Mouse (Mus musculus): Measurements from ENCODE around the gene Them7. TPM values are rescaled to one million over a fixed set of nuclear protein-coding genes. Genes with fewer than 3 reads are reported as not detected.

Gene Them7
- polyA plus RNA-seq, 1 experiment from 2014 or later, result 0.55 TPM

DNA sequence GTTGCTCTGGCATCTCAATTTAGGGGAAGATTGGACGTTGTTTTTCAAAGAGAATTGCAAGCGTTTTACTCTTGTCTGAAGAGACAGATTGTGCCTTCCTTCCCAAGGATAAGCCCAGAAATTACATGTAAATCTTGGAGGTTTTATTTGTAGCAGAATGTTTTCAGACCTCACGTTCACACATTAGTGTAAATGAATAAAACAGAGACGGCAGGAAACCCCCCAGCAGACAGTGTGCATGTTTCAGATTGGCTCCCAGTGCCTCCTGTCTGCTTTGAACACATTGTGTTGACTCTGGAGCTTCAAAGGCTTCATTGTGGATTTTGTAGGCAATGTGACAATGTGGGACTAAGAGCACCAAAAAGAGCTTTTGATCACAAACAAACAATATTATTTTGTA is 60.7 kb downstream of the Them7 start:
- H3K27me3 ChIP-seq (ENCODE audit: poor library complexity, severe bottlenecking), result no peaks in the 10 kb centered on the region
- no peak overlapping the region for H3K27ac ChIP-seq
- H3K4me3 ChIP-seq, result no peak overlapping the region
- no peaks in the 10 kb centered on the region for H3K36me3 ChIP-seq (replicated peaks)
- 77% methylated on average over 4 of the region's 4 CpGs for WGBS
- H3K4me1 ChIP-seq, result peaks cover 5% of the 10 kb centered on the region
- H3K9me3 ChIP-seq, result no peaks in the 10 kb centered on the region
- no peak for DNase-seq (ENCODE audit: extremely low spot score, low spot score)

DNA sequence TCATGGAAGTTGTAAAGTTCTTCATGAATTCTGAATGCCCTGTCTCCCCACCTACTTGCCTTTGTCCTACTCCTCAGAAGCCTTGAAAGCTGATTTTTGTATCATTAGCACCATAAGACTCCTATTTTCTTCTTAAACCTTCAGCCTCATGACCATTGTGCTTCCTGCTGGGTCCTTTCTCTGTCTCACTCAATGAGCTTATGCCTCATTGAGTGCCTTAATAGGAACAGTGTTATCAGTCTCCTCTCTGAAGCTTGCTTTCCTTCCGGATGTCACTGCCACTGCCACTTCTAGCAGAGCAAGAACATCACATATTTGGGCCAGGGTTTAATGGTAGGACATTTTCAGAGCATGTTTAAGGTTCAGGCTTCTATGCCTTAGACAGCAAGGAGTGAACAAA is 71.7 kb downstream of the Them7 start:
- no peak for DNase-seq (ENCODE audit: extremely low spot score, low spot score)
- Histone ChIP-seq H3K4me1 (peaks cover 13% of the 10 kb centered on the region), H3K36me3 (replicated peaks) (no peaks in the 10 kb centered on the region), H3K27ac (no peak overlapping the region), H3K9me3 (peaks cover 4% of the 10 kb centered on the region; the same call in 1 of the 2 replicates), H3K4me3 (no peak overlapping the region), H3K27me3 (ENCODE audit: poor library complexity, severe bottlenecking) (peaks cover 29% of the 10 kb centered on the region)
- WGBS, result 18% methylated on average over 1 of the region's 1 CpGs

DNA sequence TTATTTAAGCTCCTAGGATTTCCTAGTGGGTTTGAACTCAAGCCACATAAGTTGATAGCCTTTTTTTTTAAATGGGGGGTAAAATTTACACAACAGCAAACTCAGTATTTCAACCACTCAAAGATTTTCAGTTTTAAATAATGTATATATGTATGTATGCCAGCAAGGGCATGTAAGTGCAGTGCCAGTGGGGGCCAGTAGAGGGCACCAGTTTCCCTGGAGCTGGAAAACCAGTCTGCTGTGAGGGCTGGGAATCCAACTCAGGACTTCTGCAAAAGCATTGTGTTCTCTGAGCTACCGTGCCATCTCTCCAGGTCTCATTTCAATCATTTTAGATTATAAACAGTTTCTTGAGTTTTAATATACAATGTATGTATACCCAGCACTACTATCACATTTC is 74.8 kb downstream of the Them7 start:
- Histone ChIP-seq H3K4me3 (no peak overlapping the region), H3K27ac (no peak overlapping the region), H3K4me1 (peaks cover 13% of the 10 kb centered on the region), H3K36me3 (replicated peaks) (no peaks in the 10 kb centered on the region), H3K27me3 (ENCODE audit: poor library complexity, severe bottlenecking) (peaks cover 24% of the 10 kb centered on the region), H3K9me3 (peaks cover 4% of the 10 kb centered on the region; the same call in 1 of the 2 replicates)
- WGBS, result 89% methylated on average over 1 of the region's 1 CpGs
- DNase-seq (ENCODE audit: extremely low spot score, low spot score), result no peak

DNA sequence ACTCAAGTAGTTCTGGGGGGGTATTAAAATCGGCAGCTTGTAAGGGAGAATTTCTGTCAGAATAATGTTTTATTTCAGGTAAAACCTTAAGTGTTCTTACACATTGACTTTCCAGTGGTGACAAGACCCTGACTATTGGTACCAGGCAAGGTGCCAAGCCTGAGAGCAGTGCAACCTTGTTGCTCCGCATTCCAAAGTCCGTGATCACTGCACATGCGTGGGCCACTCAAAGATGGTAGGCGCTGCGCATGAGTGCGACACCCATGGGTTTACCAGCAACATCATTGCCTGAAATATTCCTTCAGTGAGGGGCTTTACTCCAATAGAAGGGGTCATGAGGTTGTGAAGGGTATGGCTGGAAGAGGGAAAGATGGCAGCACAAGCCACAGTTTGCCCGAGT is 77.0 kb downstream of the Them7 start:
- H3K36me3 ChIP-seq (replicated peaks), result no peaks in the 10 kb centered on the region
- 95% methylated on average over 8 of the region's 8 CpGs for WGBS
- peaks cover 4% of the 10 kb centered on the region; the same call in 1 of the 2 replicates for H3K9me3 ChIP-seq
- no peak for DNase-seq (ENCODE audit: extremely low spot score, low spot score)
- H3K27me3 ChIP-seq (ENCODE audit: poor library complexity, severe bottlenecking), result peaks cover 20% of the 10 kb centered on the region
- no peak overlapping the region for H3K4me3 ChIP-seq
- H3K27ac ChIP-seq, result no peak overlapping the region
- H3K4me1 ChIP-seq, result peaks cover 3% of the 10 kb centered on the region

DNA sequence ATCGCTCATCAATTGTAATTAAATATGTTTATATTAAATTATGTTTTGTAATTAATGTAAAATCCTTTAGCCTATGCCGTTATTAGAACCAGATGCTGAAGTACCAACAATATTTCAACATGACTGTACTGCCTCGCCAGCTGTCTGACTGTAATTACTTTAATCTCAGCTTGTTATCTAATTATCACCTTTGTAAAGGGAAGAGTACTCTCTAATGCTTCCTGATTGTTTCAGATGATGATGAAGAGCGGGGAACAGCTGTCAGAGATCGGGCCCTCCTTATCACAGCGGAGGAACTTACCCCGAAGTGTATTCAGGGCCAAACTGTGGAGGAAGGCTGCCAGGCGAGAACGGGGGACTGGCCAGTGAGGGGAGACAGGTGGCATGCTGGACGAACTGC is 77.4 kb downstream of the Them7 start:
- peaks cover 17% of the 10 kb centered on the region for H3K27me3 ChIP-seq (ENCODE audit: poor library complexity, severe bottlenecking)
- 67% methylated on average over 10 of the region's 10 CpGs for WGBS
- H3K36me3 ChIP-seq (replicated peaks), result no peaks in the 10 kb centered on the region
- H3K9me3 ChIP-seq, result peaks cover 4% of the 10 kb centered on the region; the same call in 1 of the 2 replicates
- H3K4me1 ChIP-seq, result no peaks in the 10 kb centered on the region
- H3K27ac ChIP-seq, result no peak overlapping the region
- H3K4me3 ChIP-seq, result no peak overlapping the region
- DNase-seq (ENCODE audit: extremely low spot score, low spot score), result no peak

DNA sequence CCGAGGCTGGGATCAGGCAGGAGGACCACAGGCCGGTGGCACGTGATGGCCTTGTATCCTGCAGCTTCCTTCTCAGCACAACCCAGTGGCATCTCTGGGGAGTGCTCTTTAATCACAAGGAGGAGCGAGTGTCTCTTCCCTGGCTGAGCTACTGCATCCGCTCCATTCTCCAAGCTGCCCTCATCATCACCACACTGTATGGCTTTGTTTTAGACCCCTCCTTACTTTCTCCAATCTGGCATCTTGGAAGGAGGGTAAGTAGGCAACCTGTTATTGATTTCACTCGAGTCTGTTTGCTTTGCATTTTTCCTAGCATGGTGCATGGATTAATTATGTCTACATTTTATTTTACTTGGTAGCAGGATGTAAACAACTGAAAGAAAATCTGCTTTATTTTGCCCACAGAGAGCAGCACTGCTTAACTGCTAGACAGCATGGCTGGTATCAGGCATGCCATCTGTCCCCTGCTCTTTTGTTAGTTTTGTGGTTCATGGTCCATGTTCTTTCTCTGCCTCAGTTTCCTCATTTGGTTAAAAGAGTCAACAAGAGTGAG is 79.9 kb downstream of the Them7 start:
- Histone ChIP-seq H3K9me3 (peaks cover under 1% of the 10 kb centered on the region; the same call in 1 of the 2 replicates), H3K4me3 (no peak overlapping the region), H3K4me1 (peaks cover 11% of the 10 kb centered on the region), H3K27me3 (ENCODE audit: poor library complexity, severe bottlenecking) (no peaks in the 10 kb centered on the region), H3K36me3 (replicated peaks) (no peaks in the 10 kb centered on the region), H3K27ac (no peak overlapping the region)
- 76% methylated on average over 6 of the region's 6 CpGs for WGBS
- DNase-seq (ENCODE audit: extremely low spot score, low spot score), result no peak

DNA sequence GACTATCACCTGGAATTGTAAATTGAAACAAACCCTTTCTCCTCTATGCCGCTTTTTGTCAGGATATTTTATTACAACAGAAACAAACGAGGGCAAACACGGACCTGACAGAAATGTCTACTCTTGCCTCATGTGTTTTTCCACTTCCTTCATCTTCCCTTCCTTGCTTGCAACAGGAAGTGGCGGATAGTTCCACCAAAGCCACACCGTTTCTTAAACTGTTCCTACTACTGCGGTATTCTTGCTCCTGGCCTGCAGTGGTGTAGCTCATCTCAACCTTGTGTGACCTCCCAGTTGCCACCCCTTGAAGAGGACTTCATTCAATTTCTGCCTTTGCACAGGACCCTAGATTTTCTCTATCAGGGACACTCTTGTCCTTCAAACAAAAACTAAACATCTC is 81.8 kb downstream of the Them7 start:
- no peak for DNase-seq (ENCODE audit: extremely low spot score, low spot score)
- Histone ChIP-seq H3K27ac (no peak overlapping the region), H3K4me1 (peaks cover 11% of the 10 kb centered on the region), H3K36me3 (replicated peaks) (no peaks in the 10 kb centered on the region), H3K27me3 (ENCODE audit: poor library complexity, severe bottlenecking) (0 out of 2 replicates have a peak, but pooled peaks cover under 1% of the 10 kb centered on the region), H3K4me3 (no peak overlapping the region), H3K9me3 (no peaks in the 10 kb centered on the region)
- 88% methylated on average over 6 of the region's 6 CpGs for WGBS

DNA sequence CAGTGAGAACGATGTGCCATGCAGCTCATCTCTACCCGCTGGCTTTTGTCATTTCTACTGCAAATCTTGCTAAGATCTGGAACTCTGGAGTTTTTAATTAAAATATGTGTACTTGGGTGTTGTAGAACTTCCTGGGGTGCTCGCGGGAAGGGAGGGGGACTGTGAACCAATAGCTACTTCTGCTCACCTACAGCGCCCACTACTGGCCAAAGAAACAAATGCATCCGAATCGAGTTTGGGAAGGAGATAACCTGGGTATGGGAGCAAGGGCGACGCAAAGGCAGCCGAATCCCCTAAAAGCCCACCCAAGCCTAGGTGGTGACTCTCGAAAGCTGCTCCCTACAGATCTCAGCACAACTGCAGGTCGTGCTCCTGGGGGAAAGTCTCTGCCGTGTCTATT is 87.3 kb downstream of the Them7 start:
- 44% methylated on average over 13 of the region's 13 CpGs for WGBS
- no peaks in the 10 kb centered on the region for H3K36me3 ChIP-seq (replicated peaks)
- no peaks in the 10 kb centered on the region for H3K9me3 ChIP-seq
- no peak overlapping the region for H3K4me3 ChIP-seq
- H3K27ac ChIP-seq, result no peak overlapping the region
- peaks cover 26% of the 10 kb centered on the region for H3K4me1 ChIP-seq
- peaks cover 28% of the 10 kb centered on the region for H3K27me3 ChIP-seq (ENCODE audit: poor library complexity, severe bottlenecking)
- no peak for DNase-seq (ENCODE audit: extremely low spot score, low spot score)

DNA sequence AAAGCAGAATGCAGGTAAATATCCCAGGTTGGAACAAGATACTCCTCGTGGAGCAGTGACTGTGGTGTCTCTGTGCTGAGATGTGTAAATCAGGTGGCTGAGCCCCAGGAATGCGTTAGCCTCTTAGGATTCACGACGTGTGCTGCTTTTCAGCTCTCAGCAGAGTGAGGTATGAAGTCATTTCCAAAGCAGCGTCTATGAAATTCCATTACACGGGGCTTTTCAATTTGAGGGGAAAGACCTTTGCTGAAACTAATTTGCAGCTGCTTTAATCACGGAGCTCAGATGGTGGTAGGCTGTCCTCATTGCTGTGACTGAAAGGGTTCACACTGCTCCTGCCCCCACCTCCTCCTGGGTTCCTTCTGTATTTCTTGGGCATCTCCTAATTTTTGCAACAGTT is 87.9 kb downstream of the Them7 start:
- DNase-seq (ENCODE audit: extremely low spot score, low spot score), result no peak

DNA sequence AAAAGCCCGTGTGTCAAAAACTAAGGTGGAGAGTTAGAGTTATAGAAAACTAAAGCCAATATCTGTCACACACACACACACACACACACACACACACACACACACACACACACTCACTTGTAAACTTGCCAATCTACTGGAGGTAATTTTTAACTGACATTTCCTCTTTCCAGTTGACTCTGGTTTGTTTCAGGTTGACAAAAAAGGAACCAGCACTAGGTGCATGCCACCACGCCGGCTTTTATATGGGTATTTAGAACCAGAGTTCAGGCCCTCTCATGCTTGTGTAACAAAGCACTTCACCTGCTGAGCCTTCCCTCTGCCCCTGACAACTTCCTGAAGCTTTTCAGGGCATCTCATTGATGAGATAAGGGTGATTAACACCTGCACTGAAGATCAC is 89.0 kb downstream of the Them7 start:
- no peaks in the 10 kb centered on the region for H3K9me3 ChIP-seq
- no peaks in the 10 kb centered on the region for H3K36me3 ChIP-seq (replicated peaks)
- 61% methylated on average over 3 of the region's 3 CpGs for WGBS
- DNase-seq (ENCODE audit: extremely low spot score, low spot score), result no peak
- peaks cover 29% of the 10 kb centered on the region for H3K4me1 ChIP-seq
- H3K27ac ChIP-seq, result no peak overlapping the region
- H3K27me3 ChIP-seq (ENCODE audit: poor library complexity, severe bottlenecking), result peaks cover 28% of the 10 kb centered on the region
- H3K4me3 ChIP-seq, result no peak overlapping the region

More for the DNA sequence above, 87.9 kb downstream of the Them7 start:
- Histone ChIP-seq H3K4me1 (peaks cover 26% of the 10 kb centered on the region), H3K9me3 (no peaks in the 10 kb centered on the region), H3K27me3 (ENCODE audit: poor library complexity, severe bottlenecking) (peaks cover 28% of the 10 kb centered on the region), H3K27ac (no peak overlapping the region), H3K4me3 (no peak overlapping the region), H3K36me3 (replicated peaks) (no peaks in the 10 kb centered on the region)
- WGBS, result 9% methylated on average over 7 of the region's 7 CpGs

DNA sequence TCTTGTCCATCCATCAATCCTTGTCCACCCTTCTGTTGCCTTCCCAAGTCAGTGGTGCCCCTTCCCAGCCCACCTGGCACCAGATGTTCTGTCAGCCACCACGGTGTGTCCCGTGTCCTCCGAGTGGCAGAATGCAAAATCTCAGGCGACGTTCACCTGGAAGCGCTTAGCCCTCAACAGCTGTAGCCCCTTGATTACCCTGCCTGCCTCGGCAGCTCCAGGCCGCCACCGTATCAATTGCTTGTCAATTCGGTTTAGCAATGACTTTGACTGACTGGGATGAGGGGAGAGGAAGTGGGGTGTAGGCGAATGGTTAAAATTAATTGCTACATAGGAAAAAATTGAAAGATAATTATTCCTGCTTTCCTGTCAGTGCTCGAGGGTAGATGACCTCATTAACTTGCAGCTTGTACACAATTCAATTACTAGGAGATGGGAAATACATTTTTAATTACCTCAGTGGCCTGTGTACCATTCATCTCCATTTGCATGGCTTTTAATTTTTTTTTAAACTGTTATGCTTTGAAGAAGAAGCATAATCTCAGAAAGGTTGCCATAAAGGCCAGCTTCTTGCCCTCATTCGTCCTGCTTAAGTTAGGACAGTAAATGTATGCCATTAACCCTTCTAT is 93.5 kb downstream of the Them7 start:
- H3K27me3 ChIP-seq (ENCODE audit: poor library complexity, severe bottlenecking), result peaks cover 16% of the 10 kb centered on the region
- no peaks in the 10 kb centered on the region for H3K9me3 ChIP-seq
- WGBS, result 78% methylated on average over 13 of the region's 13 CpGs
- H3K27ac ChIP-seq, result no peak overlapping the region
- no peak overlapping the region for H3K4me3 ChIP-seq
- no peaks in the 10 kb centered on the region for H3K36me3 ChIP-seq (replicated peaks)
- peaks cover 11% of the 10 kb centered on the region for H3K4me1 ChIP-seq
- DNase-seq (ENCODE audit: extremely low spot score, low spot score), result no peak

DNA sequence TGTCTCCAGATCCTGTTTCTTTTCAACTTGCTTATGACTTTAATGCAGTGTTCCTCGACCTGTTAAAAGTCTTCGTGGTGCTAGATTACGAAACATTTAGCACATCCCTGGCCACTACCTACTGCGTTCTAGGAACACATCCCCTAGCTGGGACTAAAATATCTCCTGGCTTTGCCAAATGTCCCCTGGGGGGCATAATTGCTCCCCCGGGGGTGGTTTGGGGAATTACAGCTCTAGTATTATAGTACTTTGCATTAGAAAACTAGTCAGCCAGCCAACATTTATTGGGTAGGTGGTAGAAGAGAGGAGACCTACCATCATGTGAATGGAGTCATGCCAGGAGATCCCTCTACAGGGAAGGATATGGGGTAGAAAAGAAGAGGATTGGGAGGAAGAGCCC is 101.9 kb downstream of the Them7 start:
- Histone ChIP-seq H3K4me1 (no peaks in the 10 kb centered on the region), H3K9me3 (no peaks in the 10 kb centered on the region), H3K36me3 (replicated peaks) (no peaks in the 10 kb centered on the region), H3K4me3 (no peak overlapping the region), H3K27me3 (ENCODE audit: poor library complexity, severe bottlenecking) (no peaks in the 10 kb centered on the region), H3K27ac (no peak overlapping the region)
- no peak for DNase-seq (ENCODE audit: extremely low spot score, low spot score)
- WGBS, result 89% methylated on average over 5 of the region's 5 CpGs

DNA sequence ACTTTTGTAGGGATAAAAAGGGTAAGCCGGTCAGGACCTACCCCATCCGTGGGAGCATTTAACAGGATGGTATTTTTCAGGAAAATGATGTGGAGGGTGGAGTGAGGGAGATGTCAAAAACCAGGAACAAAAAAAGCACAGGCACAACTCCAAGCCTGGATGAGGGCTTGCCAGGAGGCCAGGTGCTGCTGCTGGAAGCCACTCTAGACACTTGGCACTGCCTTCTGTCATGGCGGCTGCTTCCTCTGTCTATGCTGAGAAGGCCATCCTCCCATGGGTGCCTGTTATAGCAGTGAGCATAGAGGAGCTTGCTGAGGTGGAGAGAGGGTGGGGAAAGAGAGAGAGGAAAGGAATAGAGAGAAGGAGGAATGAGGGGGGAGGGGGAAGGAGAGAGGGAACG is 105.9 kb downstream of the Them7 start:
- Histone ChIP-seq H3K4me1 (peaks cover 6% of the 10 kb centered on the region; the same call in 1 of the 2 replicates), H3K27me3 (ENCODE audit: poor library complexity, severe bottlenecking) (0 out of 2 replicates have a peak, but pooled peaks cover 12% of the 10 kb centered on the region), H3K27ac (no peak overlapping the region), H3K36me3 (replicated peaks) (no peaks in the 10 kb centered on the region), H3K4me3 (no peak overlapping the region), H3K9me3 (no peaks in the 10 kb centered on the region)
- WGBS, result 92% methylated on average over 4 of the region's 4 CpGs
- DNase-seq (ENCODE audit: extremely low spot score, low spot score), result no peak

Measured in forebrain, embryonic 10.5 days (tissue).